Mouse (Mus musculus): ENCODE measurements at regions not wholly inside any gene's neighbourhood (a gene's known extent, or its start where the extent isn't known, plus 50 kb on each side); places are given as distances from the start of the nearest gene placed in this dataset.

GRCm38 (mm10) chr7:117139245-117139970 lies 241.4 kb upstream of the Xylt1 start:
- no peak for TF ChIP-seq EP300 (IDR thresholded peaks at IDR 0.05; ENCODE audit: insufficient read depth, low read depth, low read length)
- TF ChIP-seq POLR2A (IDR thresholded peaks at IDR 0.05; ENCODE audit: insufficient read depth, low read depth, low read length): no peak
- TF ChIP-seq CTCF (IDR thresholded peaks at IDR 0.05): no peak

Measured in heart, adult 2 months (tissue).